Mouse (Mus musculus) inflammation-experienced regulatory T-cells, adult 6 months (primary cell): Measurements from ENCODE around the gene Ctdsp2. TPM values are rescaled to one million over a fixed set of nuclear protein-coding genes. Genes with fewer than 3 reads are reported as not detected.

Experiments
- ATAC-seq: one replicate; pipeline ENCODE4 v1.8.0; 2017
- polyA plus RNA-seq, 3 experiments: library from polyadenylated mRNA; unstranded; fragments of 100-300 nt; shearing (Covaris generic); gene quantifications; one replicate each; pipeline ENCODE4 v1.2.1; 2017

Gene Ctdsp2
- polyA plus RNA-seq, 3 experiments from 2014 or later: 26.2 to 47.1 (median 38.5) TPM

GRCm38 (mm10) chr10:126963821-126964220 is 14.7 kb upstream of the Ctdsp2 start:
- no peak for ATAC-seq

GRCm38 (mm10) chr10:126971363-126972050 is 7.0 kb upstream of the Ctdsp2 start:
- no peak for ATAC-seq

DNA sequence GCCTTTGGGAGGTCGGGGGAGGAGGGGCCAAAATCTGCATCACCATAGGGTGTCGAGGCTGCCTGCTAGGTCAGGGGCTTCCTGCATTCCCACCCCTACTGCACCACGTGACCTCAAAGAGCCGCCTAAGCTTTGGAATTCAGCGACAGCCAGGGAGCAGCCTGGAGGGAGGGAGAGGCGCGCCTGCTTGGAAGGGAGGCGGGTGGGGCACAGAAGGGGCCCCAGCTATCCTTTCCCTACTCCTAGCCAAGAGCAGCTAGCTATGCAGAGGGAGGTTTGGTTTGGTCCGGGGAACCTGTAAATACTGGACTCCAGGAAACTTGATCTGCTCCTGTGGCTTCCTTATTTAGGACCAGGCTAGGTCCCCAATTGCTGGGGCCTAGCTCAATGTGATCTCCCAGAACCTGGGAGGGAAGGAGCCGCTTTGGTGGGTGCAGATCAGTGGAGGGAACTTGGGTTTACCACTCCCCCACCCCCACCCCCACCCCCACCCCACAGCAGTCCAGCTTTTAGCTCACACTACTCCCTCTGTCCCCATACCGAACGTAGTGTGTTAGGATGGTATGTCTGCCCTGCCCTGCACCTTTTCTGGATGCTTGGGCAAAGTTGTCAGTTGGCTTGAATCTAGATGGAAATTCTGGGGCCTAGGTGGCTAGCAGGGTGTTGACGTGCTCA is 6.3 kb upstream of the Ctdsp2 start:
- ATAC-seq: no peak

GRCm38 (mm10) chr10:126972988-126973387 is 5.5 kb upstream of the Ctdsp2 start:
- no peak for ATAC-seq

GRCm38 (mm10) chr10:126975706-126976105 is 2.8 kb upstream of the Ctdsp2 start:
- no peak for ATAC-seq

GRCm38 (mm10) chr10:126977076-126977475 is 1.4 kb upstream of the Ctdsp2 start:
- no peak for ATAC-seq

- ATAC-seq: no peak
Measured at GRCm38 (mm10) chr10:126979121-126979635, 661 bp downstream of the Ctdsp2 start.

GRCm38 (mm10) chr10:126979636-126980151 is 1.2 kb downstream of the Ctdsp2 start:
- ATAC-seq: no peak

- ATAC-seq: no peak
Measured at GRCm38 (mm10) chr10:126980221-126980932, 1.9 kb downstream of the Ctdsp2 start.

GRCm38 (mm10) chr10:126980933-126981530 is 2.5 kb downstream of the Ctdsp2 start:
- ATAC-seq: no peak

DNA sequence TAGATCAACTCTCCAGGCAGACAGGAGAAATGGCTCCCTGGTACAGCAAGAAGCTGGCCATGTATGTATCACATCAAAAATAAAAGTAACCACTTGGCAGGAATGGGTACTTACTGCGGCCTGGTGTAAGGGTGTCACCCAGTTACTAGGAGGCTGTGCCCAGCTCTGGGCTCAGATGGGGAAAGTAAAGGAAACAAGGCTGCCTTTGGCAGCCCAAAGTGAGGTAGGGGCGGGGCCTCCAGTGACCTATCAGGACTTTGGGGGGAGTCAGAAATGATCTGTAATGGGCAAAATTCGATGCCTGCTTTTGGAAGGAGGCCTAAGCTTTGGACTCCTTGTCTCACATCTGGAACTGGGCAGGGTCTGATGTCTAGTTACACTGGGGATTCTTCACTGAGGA is 3.2 kb downstream of the Ctdsp2 start:
- ATAC-seq: no peak

- ATAC-seq: no peak
Measured at GRCm38 (mm10) chr10:126983193-126983725, 4.7 kb downstream of the Ctdsp2 start.

DNA sequence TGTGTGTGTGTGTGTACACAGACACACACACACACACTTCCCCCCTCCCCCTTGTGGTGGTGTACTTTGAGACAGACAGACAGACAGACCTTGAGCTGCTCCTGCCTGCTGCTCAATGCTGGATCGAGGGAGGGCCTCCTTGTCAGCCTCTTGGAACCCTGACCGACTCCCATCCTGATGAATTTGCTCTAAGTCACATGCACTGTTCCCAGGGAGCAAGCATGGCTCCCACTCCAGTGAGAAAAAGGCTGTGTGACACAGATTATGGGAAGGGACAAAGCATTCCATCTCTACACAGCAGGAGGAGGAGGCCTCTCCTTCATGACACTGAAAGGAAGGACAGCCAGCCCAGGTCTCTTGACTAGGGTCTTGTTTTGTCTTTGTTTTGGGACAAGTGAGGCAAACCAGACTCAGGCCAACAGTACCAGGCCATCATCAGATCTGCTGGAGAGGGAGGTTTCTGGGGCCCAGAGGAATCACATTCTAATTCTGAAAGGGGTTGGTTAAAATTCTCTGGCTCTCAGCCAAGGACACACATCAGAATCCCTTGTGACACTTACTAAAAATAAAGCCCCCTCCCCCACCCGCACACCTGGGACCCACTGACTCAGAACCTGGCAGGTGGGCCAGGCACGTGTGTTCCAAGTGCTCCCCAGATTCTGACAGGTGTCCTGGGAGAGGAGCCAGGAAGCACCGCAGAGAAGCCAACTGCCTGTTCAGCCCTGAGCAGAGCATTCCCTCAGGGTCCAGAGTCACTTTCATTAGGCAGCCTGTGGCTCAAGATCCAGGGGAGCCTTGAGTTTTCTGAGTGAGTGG is 5.9 kb downstream of the Ctdsp2 start:
- ATAC-seq: no peak

DNA sequence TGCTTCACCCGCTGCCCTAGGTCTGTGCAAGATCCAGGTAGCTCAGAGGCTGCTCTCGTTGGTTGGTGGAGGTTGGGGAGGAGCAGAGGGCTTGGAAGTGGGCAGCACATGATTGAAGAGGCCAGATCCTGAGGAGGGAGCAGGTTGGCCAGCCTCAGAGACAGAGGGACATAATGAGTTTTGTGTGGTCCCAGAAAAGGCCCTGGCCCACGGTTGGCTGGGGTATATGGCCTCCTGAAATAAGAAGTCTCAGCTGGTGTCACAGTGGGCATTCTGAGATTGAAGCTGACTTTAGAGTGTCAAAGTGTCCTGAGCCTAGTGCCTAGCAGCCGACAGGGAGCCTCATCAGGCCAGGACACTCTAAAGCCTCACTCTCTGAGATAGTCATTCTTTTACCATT is 6.6 kb downstream of the Ctdsp2 start:
- no peak for ATAC-seq

GRCm38 (mm10) chr10:126985579-126985978 is 7.1 kb downstream of the Ctdsp2 start:
- no peak for ATAC-seq

DNA sequence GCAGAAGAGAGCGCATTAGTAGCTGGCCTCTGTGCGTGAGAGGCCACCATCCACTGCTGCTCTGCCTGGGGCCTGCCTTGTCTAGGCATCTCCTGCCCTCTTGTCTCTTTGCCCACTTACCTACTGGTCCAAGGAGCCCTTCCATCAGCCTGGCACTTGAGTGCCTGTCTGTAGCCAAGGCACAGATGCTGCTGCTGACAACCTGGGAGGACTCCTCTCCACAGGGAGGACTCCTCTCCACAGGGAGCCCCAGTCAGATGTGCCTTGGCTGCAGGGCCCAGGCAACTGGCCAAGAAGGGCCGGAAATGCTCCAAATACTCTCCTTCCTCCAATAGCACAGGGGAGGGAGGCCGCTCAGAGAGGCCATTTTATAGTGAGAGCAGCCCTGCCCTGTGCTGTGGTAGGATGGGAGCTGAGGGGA is 8.0 kb downstream of the Ctdsp2 start:
- no peak for ATAC-seq

DNA sequence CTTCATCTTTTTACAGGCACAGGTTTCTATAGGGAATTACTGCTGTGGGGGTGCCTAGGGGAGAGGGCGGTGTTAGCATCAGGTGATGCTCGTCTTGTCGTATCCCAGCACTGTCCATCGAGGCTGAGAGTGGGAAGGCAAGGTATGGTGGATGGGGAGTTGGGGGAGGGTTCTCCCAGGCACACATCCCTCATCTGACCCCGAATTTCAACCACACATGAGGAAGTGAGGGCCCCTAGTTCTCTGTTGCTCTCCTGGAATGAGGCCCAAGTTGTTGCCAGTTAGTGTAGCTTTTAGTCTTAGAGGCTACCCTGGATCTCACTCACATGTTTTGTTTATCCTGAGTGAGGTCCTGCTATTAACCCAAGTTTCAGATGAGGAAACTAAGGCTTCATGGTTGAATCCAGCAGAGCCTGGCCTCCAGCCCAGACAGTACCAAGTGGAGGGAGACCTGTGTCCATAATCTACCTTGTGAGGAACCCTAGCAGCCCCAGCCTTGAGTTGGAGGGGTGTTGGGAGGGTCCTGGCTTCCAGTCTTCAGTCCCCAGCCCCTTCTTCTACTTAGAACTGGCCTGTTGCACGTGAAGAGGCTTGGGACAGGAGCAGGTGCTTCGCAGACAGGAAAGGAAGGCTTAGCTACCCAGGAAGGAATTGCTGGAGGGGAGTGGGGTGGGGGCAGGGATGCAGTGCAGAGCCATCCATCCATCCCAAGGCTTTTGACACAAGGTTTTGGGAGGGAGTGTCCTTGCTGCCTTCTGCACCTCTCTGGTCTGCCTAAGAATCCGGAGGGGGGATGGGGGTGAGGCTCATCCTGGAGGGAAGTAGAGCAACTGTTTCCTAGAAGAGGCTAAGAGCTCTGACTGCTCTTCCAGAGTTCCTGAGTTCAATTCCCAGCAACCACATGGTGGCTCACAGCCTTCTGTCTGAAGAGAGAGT is 8.9 kb downstream of the Ctdsp2 start:
- no peak for ATAC-seq

GRCm38 (mm10) chr10:126988513-126989165 is 10.1 kb downstream of the Ctdsp2 start:
- no peak for ATAC-seq

- peak; percentile 81 for ATAC-seq
Measured at GRCm38 (mm10) chr10:126990313-126991056, 12.0 kb downstream of the Ctdsp2 start.
